Mouse (Mus musculus) activated CD4-positive, CD25-positive, alpha-beta regulatory T cell, adult 4 months (primary cell): ENCODE results near the gene 2010111I01Rik. TPM values are rescaled to one million over a fixed set of nuclear protein-coding genes. Genes with fewer than 3 reads are reported as not detected.
"Not testable (repeated sequence)": the region's sequence is repeated elsewhere in the genome, so short reads cannot be mapped to it uniquely, and the experiment has no call there.

ENCODE experiments used
- ATAC-seq: one replicate; pipeline ENCODE4 v1.8.0; 2017
- polyA plus RNA-seq, 2 experiments: library from polyadenylated mRNA; unstranded; fragments of 100-300 nt; shearing (Covaris generic); gene quantifications; one replicate each; pipeline ENCODE4 v1.2.1; 2017

The 2010111I01Rik gene
- polyA plus RNA-seq, 2 experiments from 2014 or later, result 210 to 226 TPM

DNA sequence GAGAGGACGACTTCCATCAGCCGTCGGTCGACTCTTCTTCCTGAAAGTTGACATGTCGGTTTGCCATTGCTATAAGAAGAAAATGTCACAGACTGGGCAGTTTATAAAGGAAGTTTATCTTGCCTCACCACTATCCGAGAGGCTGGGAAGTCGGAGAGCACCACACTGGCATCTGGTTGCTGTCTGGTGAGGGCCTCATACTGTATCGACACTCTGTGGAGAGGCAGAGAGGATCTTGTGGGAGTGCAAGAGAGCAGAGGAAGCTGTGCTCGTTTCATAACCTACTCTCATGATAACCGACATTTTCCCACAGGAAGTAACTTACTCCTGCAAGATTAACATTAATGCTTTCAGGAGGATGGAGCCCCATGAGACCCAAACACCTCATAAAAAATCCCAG, 7.9 kb upstream of the 2010111I01Rik start:
- ATAC-seq, result no peak

DNA sequence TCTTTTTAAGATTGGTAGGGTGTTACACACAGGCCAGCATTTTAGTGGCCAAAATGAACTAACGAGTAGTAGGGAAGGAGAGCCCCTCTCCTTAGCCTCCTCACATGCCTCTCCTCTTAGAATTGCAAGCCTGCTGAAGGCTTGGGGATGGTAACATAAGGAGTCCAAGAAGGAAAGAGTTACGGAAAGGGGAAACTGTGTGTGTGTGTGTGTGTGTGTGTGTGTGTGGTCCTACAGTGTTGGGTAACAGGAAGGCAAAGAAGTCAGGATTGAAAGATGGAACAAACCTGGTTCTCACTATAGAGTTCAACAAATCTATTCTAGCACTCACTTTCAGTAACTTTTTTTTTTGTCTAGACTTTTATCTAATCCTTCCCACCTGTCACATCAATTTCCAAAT, 1.3 kb upstream of the 2010111I01Rik start:
- no peak for ATAC-seq

DNA sequence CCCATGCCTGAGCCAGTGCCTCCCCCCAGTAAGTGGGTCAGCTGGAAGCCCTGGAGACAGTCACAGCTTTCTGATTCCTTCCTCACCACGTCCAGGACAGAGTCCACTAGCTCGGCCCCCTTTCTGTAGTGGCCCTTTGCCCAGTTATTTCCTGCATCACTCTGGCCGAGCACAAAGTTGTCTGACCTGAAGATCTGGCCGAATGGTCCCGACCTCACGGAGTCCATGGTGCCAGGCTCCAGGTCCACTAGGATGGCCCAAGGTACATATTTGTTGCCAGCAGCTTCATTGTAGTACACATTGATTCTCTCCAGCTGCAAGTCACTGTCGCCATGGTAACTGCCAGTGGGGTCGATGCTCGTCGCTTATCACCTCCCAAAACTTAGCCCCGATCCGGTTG, 3.5 kb downstream of the 2010111I01Rik start:
- ATAC-seq, result no peak

DNA sequence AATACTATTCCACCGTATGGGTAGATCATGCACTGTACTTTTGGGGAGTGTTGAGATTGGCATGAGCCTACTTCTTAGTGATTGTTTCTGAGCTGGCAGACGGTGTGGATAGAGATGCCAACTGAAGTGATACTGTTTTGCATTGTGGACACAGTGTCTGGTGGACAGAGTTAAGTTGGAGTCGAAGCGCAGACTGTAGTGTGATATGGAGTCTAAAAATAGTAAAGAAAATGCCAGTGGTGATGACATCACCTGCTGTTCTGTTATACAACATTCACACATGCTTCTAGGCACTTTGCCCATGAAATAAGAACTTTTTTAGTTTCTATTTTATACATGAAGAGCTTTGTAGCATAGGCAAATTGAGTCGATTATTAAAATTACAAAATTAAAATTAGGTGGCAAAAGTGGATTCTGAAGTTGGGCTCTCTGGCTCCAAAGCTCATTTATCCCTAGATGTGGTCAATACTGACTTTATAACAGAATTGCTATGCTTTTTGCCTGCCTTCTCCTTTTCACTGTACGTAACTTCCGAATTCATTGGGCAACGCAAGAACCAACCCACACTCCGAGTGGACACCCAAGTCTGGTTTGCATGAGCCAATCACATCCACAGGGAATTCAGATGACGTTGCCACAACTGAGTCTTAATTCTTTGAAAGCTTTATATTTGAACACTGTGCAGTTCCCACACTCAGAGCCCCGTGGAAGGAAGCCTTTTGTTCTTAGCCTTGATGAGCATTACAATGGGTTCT, 6.0 kb downstream of the 2010111I01Rik start:
- ATAC-seq, result no peak

DNA sequence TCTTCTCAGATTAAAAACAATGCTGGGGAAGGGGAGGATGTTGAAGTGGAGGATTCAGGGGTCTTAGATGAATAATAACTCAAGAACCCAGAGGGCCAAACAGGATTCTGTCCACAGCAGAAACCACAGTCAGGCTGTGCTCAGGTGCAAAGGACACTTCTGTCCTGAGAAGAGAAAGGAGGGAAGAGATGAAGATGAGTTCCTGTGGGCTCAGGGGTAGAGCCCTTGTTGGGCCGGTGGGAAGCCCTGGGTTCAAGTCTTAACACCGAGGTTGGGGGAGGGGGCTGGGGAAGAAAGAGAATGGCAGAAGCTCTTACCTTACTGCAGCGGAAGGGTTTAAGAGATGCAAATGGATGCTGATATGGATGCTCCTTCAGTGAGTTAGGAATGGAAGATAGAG, 7.7 kb downstream of the 2010111I01Rik start:
- no peak for ATAC-seq

DNA sequence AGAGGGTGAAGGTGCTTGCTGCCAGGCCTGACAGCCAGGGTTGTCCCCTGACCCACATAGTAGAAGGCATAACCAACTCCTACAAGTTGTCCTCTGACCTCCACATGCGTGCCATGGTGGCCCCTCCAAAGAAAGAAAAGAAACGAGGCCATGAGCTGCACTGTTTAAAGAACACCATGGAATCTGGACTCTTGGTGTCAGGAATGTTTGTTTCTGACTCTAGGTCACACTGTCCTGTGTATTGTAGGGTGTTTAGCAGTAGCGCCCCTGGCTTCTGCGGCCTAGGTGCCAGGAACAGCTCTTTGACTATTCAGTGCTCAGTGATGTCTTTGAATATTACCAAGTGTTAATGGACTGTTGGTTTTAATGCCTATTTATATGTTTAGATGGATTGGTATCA, 8.4 kb downstream of the 2010111I01Rik start:
- ATAC-seq, result no peak

DNA sequence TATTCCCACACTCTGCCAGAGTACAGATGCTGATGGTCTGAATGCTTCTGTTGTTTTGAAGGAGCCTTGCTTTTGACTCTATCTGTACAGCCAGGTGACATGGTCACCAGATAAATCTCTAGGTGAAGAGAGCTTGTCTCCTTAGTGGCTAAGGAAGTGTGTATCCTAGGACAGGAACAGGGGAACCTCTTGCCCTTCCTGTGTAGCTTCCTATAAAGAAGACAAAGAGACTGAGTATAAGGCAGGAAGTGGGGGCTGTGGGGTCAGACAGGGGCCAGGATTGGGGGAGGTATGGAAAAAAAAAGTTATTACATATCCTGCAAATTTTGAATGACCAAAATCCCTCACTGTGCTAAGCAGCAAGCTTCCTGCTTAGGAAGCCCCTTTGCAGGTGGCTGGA, 13.4 kb downstream of the 2010111I01Rik start:
- no peak for ATAC-seq

DNA sequence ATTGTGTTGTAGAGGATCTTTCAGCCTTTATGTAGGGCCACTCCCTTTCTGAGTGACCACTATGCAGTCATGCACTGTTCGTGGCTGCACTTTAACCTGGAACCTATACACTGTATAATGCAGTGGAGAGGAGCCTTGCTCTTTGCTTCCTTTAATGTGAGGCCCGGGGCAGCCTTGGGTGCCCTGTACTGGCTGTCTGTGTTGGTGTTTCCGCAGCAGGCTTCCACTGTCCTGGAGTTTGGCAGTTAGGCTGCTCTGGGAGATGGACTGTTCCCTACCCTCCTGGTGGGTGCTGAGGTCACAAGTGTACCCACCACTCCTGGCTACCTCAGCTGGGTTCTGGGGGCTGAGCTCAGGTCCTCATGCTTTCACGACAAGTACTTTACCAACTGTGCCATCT, 14.1 kb downstream of the 2010111I01Rik start:
- no peak for ATAC-seq

DNA sequence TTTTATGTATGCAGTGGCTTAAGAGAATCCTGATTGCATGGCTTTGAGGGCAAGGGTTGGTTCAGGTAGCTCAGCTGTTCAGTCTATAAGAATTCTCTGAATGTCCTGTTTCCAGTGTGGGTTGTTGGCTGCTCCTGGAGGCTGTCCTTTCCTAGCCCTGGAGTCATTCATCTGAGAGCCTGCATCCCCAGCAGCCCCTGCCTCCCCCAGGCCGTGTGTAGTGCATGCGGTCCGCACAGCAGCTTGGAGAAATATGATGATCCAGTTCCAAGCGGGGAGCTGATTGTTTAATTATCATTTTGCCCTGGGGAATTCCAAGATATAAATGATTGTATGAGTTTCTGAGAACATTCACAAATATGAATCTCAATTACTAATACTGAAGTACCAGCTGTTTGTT, 14.5 kb downstream of the 2010111I01Rik start:
- ATAC-seq, result no peak

DNA sequence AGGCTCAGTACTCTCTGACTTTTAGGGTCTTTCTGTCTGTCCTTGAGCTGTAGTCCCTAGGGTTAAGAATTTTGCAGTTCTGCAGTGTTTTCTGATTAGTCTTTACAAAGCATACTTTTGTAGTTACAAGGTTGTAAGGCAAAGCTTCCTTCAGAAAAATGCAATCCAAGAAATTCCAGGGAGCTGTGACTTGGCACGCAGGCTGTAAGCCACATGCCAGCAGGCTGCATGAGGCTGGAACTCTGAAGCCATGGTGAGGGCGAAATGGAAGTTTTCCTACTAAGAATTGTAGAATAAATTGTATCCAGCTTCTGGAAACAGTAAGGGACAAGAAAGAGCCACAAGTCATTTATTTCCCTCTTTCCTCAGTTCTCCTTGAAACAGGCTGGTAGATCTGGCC, 15.4 kb downstream of the 2010111I01Rik start:
- ATAC-seq, result no peak

DNA sequence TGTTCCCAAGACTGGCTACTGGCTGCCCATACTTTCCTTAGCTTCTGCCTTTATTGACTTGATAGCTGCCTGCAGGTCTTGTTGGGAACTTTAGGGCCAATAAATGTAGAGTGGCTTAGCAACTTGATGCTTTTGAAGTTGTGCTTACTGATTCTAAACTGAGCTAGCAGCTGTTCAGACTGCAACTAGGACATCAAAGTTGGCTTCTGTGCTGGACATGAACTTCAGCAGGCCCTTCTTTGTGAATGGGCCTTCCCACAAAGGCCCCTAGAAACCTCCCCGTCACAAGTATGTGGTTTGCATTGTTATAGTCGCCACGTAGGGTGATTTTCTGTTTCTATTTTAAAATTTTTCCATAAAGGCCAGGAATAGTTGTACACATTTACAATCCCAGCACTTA, 19.8 kb downstream of the 2010111I01Rik start:
- no peak for ATAC-seq

DNA sequence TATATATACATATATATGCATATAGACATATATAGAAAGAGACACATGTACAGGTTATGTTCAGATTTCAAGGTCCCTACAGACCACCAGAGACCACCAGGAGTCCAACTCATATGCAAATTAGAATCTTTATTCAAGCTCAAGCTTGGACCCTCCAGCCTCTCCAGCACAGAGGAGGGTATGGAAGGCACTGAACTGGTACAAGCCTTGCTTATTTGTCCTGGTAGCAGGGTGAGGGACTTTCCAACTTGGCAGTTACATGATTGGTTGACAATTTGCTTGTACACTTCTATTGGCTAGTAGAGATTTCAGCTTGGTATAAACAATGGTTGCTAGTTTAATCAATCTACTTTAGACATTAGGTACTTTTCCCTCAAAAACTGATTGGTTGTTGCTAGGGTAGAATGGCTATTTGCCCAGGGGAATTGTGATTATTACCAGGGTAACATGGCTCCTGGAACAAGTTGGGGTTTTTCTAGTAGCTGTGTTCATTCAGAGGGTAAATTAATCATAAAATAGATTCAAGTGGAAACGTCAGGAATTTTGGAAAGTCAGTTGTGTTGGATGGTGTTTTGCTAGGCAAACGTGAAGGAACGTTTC, 25.3 kb downstream of the 2010111I01Rik start:
- no peak for ATAC-seq

DNA sequence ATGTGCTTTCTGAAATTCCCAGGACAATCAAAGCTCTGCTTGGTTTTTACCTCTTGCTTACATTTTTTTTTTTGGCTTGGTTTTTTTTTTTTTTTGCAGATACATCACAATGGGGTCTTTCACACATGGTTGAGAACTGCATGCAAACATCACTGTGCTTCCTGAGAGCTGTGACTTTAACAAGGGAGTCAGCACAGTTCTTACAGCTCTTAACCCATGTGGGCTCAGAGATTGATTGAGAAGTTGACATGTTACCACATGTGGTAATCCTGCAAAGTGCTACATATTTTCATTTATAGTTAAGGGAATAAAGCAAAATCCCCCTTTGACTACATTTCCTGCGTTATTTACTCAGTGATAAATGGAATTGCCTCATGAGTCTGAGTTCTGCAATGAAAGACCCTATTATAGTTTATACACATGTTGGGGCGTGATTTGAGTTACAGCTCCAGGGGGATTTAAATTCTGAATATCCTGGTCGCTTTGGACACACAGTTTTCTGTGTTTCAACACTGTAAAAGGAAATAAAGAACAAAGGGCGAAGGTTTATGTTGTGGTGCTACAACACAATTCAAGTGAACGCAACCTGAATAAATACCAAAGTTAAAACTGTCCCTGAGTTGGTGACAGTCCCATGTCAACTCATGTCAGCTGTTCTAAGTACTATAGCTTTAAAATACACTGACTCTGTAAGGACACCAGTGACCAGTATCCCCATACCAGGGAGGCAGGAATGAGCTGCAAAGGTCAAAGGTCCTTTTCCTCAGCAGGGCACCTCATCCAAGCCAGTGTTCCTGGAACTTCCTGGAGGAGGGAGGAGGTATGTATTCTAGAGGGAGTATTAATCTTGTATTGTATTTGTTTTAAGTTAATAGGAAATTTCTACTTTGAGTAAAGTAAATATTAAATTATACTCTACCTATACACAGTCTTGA, 29.1 kb downstream of the 2010111I01Rik start:
- ATAC-seq, result no peak

DNA sequence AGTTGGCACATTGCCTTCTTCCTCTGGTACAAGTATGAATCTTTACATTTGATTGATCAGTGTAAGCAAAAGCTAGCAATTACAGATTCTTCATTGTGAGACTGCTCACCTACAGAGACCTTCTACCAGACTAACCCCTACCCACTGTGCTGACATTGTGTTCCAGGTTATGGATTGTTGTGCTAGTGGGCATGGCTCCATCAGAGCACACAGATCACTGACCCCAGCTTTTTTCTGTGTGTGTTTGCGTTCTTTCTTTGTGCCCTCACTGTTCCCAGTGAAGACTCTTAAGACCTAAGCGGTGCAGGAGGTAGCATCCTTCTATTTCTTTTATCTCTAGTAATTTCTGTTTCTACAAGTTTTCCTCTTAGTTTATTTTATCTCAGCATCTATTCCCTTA, 32.1 kb downstream of the 2010111I01Rik start:
- no peak for ATAC-seq

DNA sequence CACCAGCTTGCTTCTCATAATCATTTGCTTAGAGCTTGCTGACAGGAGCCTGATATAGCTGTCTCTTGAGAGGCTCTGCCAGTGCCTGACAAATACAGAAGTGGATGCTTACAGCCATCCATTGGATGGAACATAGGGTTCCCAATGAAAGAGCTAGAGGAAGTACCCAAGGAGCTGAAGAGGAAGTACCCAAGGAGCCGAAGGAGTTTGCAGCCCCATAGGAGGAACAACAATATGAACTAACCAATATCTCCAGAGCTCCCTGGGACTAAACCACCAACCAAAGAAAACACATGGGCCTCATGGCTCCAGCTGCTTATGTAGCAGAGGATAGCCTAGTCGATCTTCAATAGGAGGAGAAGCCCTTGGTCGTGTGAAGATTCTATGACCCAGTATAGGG, 42.8 kb downstream of the 2010111I01Rik start:
- ATAC-seq, result not testable (repeated sequence)

DNA sequence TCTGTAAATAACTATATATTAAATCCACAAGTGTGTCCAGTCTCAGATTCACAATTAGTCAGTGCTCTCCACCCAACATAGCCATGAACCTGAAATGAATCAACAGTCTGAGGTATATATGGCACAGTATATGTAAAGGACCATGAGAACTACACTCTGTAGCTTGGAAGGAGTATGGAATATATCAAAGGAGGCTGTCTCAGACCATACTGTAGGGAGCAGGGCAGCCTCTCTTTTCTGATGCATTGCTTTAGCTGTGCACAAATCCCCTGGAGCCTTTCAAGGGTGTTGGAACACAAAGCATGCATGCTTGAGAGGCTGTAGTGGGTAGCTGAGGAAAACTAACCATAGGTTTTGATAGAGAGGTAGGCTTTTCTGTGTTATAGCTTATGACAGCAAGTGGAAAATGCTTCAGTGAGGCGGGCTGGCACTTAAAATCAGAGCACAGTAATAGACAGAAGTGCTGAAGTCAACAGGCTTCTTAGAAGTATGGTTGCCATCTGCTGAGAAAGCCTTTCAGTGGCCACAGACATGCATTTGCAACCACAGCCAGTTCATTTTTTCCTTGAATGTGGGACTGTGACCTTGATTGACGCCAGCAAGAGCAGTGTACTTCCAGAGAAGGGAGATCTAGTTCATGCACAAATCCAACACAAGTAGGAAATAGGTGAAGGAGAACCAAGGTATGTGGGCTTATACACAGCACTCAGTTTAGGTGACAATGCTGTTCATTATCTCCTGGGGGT, 45.8 kb downstream of the 2010111I01Rik start:
- no peak for ATAC-seq

DNA sequence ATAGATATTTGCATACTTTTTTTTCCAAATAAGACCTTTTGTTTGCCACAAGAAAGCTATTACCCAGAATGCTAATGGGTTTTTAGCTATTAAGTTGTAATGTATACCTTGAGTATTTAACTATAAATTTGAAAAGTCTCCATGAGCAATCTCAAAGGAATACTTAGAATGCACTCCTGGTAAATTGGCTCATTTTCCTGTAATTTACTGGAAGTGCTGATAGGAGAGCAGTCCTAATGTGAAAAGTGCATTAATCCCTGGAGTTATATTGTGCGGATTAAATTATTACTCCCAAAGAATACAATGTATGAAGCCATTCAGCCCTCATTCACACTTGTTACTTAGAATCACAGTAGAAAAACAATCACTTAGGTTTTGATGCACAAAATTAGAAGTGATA, 49.7 kb downstream of the 2010111I01Rik start:
- ATAC-seq, result no peak

DNA sequence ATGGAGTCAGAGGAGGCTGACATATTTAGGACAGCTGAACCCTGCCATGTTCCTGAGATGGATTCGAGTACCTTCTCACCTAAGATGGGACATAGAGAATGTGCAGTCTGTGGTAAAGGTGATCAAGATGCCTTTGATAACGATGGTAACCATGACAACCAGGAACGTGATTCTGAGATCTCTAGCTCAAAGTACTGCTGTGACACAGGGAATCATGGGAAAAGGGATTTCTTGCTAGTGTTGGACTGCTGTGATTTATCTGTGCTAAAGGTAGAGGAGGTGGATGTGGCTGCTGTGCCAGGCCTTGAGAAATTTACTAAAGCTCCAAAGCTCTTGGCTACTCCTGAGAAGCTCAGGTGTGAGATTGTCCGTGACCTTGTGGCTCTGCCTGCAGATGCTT, 50.7 kb downstream of the 2010111I01Rik start:
- no peak for ATAC-seq

DNA sequence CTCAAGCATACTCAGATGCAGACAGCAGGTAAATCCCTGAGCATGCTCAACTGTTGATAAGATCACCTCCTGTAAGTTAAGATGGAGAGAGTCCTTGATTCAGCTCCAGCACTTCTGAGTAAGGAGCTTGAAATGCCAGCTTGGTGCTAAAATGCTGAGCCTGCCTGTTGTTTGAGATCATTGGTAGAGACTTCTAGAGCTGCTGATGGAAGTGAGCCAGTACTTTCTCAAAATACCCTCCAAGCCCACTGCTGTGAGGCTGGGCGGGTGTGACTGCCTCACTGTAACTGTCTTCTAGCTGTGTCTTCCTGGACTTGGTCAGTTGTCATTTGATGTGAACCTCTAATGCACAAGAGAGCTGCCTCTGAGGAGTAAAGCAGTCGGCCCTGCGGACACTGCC, 51.4 kb downstream of the 2010111I01Rik start:
- ATAC-seq, result no peak

DNA sequence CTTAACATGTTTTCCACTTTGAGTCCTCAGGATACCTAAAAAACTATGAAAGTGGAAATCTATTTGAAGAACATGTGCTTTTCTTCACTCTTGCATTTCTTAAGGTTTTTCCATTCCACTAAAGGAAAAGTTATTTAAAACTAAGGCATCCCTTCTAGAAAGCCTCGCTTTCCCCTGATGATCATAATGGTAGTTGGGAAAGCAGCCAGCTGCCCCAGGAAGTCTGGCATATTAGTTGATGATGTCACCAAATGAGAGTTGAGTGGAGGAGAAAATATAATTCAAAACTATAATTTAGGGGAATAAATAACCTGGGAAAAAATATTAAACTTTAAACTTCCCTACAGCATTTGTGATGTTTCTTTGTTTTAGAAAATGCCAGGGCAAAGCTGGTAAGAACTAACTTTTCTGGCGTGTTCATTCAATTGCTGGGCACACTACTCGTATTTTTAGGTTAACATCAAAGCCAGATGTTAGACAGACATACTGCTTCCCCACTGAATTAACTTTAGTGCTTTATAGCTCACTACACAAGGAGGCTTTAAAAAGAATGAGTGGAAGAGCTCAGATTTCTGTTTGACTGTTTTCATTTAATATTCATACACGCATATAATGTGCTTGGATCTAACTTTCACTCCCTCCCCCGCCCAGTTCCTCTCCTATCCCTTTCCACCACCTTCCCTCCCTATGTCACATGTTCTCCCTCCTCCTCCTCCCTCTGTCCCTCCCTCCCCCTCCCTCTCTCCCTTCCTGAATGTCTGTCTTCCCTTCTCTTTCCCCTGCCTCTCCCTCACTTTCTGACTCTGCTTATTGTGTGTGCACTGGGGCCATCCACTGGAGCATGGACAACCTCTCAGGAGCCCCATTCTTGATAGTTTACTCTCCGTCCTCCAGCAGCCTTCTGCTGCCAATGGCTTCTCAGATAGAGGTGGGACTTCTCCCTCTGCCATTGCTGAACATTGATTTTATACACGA, 58.8 kb downstream of the 2010111I01Rik start:
- ATAC-seq, result no peak

DNA sequence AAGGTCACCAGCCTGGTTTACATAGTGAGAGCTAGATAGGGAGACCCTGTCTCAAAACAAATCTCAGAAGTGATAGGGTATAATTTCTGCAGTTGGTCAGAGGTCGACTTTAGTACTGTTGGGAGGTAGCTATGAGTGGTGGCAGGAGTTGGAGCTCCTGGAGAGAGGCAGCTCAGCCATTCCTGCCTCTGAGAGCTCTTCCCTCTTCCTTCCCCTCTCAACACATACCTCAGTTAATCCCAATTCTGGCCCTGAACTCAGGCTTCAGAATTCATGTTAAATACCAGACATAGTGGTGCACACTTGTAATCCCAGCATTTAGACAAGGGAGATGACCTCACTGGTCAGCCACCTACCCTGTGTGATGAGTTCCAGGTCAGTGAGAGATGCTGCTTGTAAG, 65.3 kb downstream of the 2010111I01Rik start:
- ATAC-seq, result no peak

DNA sequence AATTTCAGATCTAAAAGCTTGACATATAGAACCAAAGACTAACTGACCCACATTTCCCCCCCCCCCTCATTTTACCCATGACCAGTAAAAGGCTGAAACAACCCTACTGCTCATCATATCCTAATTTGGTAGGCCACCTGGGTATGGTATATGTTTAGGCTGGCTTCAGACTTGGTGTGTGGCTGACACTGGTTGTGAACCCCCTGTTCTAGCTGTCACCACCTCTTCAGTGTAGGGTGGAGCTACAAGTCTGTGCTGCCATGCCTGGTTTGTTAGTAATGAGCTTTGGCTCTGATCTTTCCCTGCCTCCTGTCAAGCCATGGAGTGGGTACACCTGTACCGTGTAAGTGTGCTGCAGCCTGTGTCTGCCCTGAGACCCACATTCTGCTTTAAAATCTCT, 66.6 kb downstream of the 2010111I01Rik start:
- no peak for ATAC-seq
